Mouse (Mus musculus) embryo, embryonic 10 days (tissue): ENCODE results near the gene Zfp609.
"Not testable (repeated sequence)": the region's sequence is repeated elsewhere in the genome, so short reads cannot be mapped to it uniquely, and the experiment has no call there.

Experiments used
- DNase-seq: peaks from one replicate; pipeline ENCODE4 v3.0.0-alpha.2; 2015; ENCODE audit warnings: low spot score

The Zfp609 gene

GRCm38 (mm10) chr9:65671431-65671931 lies 155.9 kb downstream of the Zfp609 start:
- DNase-seq, result peak; percentile 38

- DNase-seq, result no peak
Measured at GRCm38 (mm10) chr9:65667701-65668100, 159.7 kb downstream of the Zfp609 start, which contains the start of gene Oaz2. TSS of gene Oaz2 (plus strand) at chr9:65668001.

GRCm38 (mm10) chr9:65666042-65666441 lies 161.3 kb downstream of the Zfp609 start:
- DNase-seq, result peak; percentile 80

GRCm38 (mm10) chr9:65664163-65664562 lies 163.2 kb downstream of the Zfp609 start:
- peak; percentile 79 for DNase-seq

DNA sequence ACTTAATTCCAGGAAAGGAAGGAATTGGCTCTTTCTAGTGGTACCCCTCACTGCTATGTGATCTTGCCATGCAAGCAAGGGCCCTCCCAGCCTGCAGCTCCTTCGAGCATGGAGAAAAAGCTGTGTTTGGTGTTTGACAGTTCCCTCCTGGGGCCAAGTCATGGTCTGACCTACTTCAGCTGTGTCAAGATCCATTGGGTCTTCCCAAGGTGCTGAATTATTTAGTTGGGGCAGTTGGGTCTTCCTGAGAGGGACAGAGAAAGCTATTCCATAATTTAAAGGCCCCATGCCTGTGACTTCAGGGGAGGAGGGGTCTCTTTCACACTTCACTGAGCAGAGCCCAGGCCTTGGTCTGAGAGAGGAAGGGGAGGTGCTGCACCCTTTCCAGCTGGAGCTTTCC lies 165.9 kb downstream of the Zfp609 start:
- no peak for DNase-seq

- peak; percentile 25 for DNase-seq
Measured at GRCm38 (mm10) chr9:65661029-65661428, 166.3 kb downstream of the Zfp609 start.

GRCm38 (mm10) chr9:65657218-65657617 lies 170.1 kb downstream of the Zfp609 start:
- no peak for DNase-seq

GRCm38 (mm10) chr9:65655540-65655939 lies 171.8 kb downstream of the Zfp609 start:
- no peak for DNase-seq

GRCm38 (mm10) chr9:65654700-65655237 lies 172.6 kb downstream of the Zfp609 start:
- no peak for DNase-seq

DNA sequence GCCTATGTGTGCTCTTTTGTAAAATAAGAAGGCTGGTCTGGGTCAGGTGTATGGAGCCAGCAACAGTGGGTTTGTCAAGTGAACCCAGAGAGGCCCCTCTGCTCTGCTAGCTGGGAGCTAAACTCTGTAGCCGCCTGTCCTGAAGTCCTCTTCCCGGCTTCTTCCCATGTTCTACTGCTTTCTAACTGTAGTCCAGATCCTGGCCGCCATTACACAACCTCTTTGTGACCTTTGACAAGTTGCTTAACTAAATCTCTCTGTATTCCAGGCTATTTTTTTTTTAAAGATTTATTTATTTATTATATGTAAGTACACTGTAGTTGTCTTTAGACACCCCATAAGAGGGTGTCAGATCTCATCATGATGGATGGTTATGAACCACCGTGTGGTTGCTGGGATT lies 173.6 kb downstream of the Zfp609 start:
- no peak for DNase-seq

- not testable (repeated sequence) for DNase-seq
Measured at GRCm38 (mm10) chr9:65651957-65652356, 175.4 kb downstream of the Zfp609 start.

DNA sequence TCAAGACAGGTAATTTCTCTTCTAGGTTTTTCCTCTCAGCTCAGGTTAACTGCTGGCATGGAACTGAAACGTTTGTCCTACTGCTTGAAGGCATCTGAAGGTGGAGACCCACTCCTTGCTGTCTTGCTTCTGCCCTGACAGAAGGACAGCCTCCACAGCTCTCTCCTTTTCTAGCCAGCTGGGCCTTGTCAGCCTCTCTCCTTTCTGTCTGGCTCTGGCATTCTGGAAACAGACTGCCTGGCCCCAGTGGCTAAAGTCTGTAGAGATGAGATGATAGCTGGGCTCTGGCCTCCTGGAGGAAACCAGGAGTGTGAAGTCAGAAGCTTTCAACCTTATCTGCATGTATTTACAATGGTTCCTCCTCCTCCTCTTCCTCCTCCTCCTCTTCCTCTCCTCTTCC lies 177.4 kb downstream of the Zfp609 start:
- DNase-seq, result no peak

DNA sequence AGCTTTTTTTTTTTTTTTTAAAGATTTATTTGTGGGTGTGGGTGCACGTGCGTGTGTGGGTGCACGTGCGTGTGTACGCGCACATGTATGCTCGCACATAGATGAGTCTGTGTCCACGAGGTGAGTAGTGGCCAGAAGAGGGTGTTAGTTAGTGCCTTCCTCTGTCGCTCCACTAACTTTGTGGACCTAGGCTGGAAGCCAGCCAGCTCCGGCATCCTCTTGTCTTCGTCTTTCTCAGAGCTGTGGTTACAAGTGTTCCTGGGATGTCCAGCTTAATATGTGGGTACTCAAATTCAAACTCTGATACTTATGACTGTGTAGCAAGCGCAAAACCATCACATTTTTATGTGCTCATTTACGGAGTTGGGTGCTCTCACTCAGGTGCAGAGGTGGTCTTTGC lies 178.6 kb downstream of the Zfp609 start:
- DNase-seq, result no peak

DNA sequence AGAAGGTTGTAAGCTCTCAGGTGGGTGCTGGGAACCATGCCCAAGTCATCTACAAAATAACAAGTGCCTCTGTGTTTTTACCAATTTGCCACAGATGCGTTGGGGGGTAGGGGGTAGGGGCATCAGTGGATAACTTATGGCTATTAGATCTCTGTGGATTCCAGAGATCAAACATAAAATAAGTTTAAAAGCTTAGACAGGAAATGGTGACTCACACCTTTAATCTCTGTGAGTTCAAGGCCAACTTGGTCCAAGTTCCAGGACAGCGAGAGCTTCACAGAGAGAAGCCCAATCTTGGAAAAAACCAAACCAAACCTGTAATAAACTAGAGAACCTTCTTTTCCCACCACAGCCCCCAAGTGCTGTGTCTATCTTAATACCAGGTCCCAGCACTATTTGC lies 180.6 kb downstream of the Zfp609 start:
- no peak for DNase-seq

GRCm38 (mm10) chr9:65645984-65646383 lies 181.4 kb downstream of the Zfp609 start:
- DNase-seq, result no peak

DNA sequence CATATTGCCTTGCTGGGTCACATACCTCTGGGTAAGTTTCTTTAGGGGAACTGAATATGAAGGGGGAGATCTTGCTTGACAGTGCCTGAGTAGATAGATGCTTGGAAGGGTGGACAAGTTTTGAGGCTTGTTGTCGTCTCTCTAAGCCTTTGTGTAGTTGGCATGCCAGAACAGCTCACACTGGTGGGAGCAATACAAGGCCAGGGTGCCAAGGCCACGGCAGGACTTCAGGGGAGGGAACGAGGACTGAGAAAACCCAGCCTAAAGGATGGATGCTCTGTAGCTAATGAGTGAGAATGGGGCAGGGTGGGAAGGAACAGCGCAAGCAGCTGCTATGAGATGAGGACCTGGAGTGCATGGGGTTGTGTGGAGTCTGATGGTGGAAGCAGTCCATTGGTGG lies 182.4 kb downstream of the Zfp609 start:
- DNase-seq, result no peak

GRCm38 (mm10) chr9:65642546-65642945 lies 184.8 kb downstream of the Zfp609 start:
- no peak for DNase-seq
